Mouse (Mus musculus) urinary bladder, postnatal 36 days (tissue): ENCODE results near the gene Plau.

Source experiments
- DNase-seq, 2 experiments: peaks; one replicate each; pipeline ENCODE4 v3.0.0; 2022; ENCODE audit warnings: low spot score in 2 of 2, mixed read lengths in 1 of 2

Plau gene

DNA sequence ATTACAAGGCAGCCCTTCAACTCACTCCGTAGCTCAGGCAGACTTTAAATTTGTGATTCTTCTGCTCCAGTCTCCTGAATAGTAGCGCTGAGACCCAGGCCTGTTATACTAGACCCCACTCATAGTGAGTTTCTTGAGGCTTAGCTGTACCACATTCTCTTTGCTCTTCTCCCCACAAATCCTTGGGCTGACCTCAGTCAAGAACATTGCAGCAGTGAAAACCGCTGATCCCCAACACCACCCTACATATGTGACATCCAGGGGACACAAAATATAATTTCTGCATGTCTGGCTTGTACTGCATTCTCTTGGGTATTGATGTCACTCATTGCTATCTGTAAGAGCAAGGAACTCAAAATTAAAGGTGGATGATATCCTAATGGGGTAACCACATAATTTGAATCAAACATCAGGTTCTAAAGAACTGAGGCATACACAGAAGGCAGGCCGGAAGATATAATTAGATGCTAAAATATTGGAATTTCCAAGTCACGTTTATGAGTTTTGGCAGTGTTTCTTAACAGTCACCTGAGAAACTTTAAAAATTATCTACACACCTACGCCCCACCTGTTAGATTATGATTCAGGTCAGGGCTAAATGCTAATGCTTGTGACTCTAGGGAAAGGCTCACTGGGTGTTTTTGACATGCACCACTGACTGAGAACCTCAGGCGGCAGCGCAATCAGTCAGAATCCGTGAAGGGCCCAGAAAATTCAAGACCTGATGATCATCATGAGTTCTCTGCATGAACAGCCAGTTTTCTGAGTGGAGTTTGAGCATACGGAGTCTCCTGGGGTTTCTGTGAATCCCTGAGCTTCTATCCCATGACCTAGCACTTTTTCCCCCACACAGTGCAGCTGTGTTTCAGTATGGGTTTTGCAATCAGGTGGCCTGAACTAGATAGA lies 8.5 kb downstream of the Plau start:
- DNase-seq, result no peak

DNA sequence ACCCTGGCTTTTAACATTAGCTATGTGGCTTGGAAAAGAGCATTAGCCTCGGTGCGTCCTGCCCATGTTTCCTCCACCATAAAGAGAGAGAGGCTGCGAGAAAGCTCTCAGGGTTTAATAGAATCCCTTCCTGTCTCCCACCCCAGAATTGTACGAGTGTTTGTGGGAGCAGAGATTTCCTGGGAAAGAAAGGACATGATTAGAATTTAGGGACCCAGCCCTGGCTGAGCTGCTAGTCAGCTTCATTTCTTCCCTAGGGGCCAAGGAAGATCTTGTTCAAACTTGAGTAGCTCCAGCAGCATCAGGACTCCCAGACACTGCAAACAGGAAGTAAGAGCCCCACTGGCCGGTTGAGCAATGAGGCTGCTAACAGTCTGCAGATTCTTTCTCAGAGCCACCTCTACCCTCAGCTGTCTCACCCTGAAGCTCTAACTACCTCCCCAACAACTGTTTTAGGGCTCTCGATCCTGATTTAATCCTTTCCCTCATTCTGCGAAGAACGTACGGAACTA lies 9.2 kb downstream of the Plau start:
- peak in 1 of 2 experiments; percentile 59 for DNase-seq

DNA sequence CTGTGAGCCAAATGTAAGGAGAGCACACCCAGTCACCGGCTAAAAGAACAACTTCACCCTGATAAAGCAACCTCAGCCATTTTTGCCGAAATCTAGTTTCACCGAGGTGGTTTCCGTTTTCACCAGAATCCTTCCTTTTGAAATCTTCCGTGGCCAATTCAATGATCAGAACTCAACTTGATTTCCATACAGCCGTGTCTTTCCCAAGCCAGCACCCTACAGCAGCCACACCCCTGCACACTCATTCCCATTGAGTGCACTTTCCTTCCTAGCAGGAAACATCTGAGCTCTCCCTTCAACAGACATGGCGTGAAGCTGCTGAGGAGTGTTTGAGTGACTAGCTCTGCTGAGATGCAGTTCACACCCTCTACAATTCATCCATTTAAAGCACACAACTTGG lies 9.8 kb downstream of the Plau start:
- DNase-seq, result no peak

DNA sequence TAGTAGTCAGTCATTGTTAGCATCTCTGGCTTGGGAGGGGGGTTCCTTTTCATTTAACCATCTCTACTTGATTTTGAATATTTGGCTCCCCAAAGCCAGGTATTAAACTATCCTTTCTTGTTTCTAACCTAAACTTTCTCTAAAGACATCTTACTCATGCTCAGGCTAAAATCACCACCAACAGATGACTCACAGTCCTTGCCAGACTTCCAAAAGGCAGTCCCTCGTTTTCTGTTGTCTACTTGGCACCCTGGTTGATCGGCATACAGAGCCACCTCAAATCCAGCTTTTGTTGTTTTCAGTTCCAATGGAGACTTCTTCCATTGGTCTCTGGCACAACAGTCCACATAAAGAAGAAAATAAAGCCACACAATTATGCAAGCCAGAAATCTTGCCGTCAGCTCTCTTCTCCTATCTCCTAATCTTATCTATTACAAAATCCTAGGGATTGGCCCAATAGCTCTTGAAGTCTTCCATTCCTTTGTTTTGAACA lies 11.2 kb downstream of the Plau start:
- no peak for DNase-seq

DNA sequence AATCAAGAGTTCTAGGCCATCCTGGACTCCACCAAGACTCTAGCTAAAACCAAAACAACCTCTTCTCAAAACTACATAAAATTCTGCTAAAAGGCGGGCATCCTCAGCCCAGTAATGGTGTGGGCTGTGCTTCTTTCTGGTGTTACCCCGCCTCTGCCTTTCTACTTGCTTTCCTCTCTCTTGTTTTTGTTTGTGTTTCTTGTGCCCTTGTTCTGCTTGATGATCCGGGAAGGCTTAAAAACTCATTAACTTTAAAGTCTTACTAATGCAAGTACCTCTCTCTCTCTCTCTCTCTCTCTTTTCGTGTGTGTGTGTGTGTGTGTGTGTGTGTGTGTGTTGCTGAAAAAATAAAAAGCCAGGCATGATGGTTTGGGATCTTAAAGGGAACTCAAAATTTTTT lies 13.3 kb downstream of the Plau start:
- DNase-seq, result no peak

DNA sequence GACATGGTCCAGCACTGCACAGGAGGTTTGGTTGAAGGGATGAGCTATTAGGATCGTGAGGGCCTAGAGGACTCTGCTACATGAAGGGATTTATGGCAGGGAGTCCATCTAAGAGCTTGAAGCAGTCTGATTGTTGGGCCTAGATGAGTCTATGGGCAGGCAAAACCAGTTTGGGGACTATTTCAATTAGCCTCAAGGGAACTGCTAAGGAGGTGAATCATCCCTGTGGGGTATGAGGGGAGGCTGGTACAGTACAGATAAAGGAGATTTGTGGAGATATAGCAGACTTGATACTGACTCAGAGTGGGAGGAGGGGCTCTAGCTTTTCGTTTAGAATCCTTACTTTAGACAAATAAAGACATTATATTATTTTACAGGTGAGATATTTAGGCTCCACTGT lies 14.0 kb downstream of the Plau start:
- peak in 1 of 2 experiments; percentile 30 for DNase-seq

DNA sequence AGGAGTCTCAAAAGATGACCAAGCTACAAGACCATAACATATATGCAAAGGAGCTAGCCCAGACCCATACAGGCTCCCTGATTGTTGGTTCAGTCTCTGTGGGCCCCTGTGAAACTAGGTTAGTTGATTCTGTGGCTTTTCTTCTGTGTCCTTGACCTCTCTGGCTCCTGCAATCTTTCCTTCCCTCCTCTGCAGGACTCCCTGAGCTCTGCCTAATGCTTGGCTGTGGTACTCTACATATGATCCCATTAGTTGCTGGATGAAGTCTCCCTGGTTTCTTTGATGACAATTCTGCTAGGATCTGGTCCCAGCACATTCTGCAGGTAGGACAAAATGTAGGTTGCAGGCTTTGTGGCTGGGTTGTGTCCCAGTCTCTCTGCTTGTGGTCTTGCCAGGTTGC lies 15.3 kb downstream of the Plau start:
- no peak for DNase-seq

DNA sequence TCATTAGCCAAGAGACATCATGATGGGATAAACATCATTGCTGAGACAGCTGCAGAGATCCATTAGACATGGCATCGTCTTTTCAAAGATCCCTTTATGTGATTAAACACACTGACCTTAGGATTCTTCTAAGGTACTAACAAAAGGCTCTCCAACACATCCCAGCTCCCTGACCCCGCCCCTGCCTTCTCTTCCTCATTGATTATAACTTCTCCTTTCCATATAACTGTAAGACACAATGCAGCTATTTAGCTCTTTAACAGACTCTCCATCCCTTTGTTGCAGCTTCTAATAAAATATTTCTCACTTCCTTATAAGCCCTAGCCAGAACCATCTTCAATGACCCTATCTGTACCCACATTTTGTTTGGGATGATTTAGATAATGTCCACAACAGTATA lies 24.7 kb downstream of the Plau start:
- DNase-seq, result no peak

DNA sequence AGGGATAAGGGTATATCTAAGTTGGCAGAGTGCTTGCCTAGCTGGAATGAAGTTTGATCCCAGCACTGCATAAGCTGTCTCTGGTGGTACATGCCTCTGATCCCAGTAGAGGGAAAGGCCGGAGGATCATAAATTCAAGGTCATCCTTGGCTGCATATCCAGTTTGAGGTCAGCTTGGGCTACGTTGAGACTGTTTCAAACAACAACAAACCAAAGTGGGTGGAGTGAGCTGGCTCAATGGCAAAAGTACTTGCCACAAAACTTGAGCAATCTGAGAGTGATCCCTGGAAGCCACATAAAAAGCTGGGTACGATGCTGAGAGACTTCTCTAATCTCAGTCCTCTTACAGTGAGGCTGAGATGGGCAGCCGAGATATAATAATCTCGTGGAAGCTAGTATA lies 25.1 kb downstream of the Plau start:
- DNase-seq, result peak in 1 of 2 experiments; percentile 53

DNA sequence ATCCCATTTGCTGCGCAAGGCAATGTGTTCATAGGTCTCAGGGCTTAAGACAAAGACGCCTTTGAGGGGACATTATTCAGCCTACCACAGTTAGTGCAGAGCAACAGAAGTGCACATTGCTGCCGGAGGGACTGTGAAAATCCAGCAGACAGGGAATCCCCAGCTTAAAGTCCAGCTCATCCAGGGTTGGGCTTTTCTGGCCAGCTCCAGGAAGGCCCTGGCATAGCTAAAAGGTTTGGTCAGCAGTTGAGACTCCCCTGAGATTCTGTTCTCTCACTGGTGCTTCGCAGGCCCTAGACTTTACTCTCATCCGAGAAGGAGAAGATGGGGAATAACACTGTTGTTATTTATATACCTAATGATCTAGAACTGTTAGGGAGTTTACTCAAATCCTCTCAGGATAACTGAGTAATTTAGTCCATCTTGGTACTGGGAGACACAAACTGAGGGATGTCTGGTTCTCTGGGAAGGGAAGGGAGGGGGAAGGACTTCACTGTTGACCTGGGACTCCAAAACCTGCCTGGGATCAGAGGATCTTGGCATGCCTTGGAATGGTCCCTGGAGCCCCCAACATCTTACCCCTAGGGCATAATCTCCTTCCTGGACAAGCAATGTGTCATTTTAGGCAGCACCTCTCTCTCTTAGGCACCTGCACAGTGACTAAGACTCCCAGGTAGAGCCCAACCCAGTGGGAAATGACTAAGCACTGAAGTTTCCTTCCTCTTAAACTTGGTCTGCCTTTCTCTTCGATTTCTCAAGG lies 27.0 kb downstream of the Plau start:
- DNase-seq, result no peak

DNA sequence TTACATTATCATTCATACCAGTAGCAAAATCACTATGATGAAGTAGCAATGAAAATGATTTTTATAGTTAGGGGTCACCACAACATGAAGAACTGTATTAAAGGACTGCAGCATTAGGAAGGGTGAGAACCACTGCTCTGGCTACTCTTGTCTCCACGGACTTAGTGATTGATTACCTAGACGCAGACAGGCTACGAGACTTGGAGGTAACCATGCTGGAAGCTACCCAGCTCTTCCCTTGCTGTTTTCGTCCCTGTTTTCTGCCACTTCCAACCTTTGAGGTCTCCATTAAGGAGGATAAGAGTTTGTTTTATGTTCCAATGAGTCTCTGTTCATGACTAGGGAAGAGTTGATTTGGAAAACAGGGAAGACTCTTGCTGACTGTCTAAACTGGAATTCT lies 27.7 kb downstream of the Plau start:
- no peak for DNase-seq

DNA sequence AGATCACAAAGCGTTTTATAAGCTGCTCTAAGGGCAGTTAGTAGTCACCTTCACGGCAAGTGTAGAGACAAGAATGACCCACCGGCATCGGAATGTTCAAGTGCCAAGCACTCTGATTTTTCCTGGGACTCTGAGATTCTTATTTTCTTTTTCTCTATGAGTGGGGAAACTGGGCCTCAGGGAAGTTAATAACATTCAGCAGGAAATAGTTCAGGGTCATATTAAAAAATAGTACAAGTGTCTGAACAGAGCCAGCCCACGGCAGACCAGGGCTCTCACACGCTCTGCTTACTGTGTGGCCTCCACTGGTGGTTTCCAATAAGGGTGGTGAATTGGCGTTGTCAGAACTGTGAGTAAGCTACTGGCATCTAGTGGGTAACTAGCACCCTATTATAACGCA lies 29.1 kb downstream of the Plau start:
- no peak for DNase-seq

DNA sequence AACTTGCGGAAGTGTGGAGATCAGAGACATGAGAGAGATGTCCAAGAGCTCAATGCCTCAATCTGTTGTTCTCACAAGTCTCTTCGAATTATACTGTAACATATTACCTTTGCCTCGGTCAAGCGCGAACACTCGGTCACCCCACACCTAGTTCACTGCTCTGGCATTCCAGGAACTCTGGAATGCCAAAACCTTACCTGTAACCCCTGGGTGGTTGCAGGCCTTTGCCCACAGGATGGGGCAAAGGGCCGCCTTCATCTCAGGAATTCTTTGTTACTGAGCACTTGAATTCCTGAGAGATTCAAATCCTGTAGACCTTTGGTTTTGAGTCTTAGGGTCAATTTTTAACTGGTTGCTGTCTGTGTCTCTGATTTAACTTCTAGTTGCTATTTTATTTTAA lies 29.9 kb downstream of the Plau start:
- no peak for DNase-seq

DNA sequence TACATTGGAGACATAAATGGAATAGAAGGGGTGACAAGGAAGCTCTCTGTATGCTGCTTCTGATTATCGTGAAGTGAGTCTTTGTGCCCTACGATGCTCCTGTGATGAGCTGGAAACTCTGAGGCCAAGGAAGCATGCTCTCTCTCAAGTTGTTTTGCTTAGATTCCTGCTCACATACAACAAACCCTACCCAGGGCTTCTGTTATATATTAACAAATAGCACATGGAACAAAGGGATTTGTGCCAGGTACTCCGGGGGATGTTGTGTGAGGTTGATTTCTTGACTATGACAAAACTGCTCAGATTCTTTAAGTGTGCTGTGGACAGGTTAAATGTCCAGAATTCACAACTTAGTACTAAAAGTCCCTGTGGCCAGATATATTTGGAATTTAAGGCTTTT lies 33.6 kb downstream of the Plau start:
- no peak for DNase-seq

DNA sequence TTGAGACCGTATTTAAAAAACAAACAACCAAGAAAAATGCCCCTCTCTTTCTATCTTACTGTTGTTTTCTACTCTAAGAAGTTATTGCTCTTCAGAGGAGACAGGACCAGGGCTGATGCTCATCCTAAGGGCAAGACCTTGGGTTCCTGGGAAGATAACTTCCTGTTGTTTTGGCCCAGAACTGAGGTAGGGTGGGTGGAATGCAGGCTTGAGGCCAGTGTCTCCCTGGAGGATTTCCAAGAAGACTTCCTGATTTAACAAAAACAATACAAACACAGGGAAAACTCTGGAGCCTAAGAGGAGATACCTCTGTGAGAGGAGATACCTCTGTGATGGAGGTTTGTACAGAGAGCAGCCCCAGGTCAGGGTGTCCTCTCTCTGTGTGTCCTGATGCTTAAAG lies 35.0 kb downstream of the Plau start:
- DNase-seq, result peak in 1 of 2 experiments; percentile 42

DNA sequence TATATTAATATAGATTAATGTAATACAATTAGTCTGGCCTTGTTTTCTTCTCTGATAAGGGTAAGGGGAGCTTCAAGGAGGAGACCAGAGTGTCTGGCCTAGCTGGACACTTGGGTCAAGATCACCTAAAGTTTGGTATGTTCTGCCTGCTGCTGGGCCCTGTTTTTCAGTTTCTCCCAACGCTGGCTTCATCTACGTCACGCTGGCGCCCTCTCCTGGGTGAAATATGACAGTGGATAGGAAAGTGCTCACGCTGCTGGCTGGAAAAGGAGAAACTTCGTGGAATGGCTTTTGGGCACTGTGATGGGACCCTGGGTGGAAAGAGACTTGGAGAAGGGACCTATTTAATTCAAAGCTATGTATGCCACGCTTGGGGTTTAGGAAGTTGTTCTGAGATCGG lies 36.8 kb downstream of the Plau start:
- DNase-seq, result peak; percentile 84 to 88

DNA sequence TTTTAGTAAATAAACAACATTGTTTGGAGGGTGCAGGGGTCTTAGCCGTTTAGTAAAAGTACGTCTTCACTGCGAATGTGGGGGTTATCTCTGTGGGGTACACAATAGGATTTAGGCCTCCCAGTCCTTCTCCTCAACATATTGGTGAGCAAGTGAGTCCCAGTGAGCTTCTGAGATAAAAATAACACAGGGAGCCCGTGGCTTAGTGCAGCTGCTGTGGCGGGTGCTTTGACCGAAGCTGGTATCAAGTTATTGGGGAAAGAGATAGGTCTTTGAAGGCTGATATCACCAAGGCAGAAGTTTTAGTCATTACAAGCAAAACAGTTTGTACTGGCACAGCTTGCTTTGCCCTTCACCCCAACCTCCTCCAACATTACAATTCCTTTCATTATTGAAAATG lies 37.5 kb downstream of the Plau start:
- DNase-seq, result no peak

DNA sequence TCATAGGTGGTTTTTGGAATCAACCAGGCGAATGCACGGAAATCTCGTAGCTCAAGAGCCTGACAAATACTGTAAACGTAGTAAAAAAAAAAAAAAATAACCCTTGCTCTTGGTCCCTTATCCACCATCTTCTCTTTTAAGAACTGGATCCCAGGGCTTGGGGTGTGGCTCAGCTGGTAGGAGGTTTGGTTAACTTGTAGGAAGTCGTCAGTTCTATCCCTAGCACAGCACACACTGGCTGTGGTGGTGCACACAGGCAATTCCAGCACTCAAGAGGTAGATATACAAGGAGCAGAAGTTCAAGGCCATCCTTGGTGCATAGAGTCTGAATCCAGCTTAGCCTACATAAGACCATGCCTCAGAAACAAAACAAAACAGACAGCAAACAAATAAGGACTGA lies 48.2 kb downstream of the Plau start:
- no peak for DNase-seq

DNA sequence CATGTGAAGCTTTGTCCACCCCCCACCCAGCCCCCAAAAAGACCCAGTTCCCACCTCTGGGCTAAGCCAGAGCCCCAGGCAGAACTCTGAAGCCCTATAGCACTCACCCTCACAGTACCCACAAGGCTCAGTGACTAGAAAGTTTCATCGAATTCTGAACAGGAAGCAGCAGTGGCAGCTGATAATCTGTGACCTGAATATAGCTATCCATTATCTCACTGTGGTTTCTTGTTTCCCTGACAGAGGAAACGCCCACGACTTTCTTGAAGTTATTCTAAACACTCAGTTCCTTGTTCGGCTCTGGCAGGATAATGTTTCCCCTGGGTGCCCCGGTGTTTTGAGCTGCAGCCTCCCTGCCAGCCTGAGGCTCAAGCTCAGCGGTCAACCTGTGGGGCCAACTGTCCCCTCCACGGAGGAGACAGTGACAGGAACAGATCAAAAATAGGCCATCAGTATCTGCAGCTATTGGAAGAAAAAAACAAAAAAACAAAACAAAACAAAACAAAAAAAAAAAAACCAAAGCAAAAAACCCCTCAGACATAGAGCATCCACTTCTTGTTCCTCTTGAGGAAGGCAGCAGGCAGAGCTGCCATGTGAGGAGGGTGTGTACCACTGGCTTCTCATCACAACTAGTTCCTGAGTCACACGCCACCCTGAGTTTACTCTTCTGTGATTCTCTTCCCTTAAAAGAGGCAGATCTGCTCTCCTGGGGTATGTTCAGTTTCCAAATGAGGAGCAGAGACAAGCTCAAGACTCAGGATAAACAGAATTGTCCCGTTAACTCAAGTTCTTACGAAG lies 48.8 kb downstream of the Plau start:
- peak in 1 of 2 experiments; percentile 12 for DNase-seq

DNA sequence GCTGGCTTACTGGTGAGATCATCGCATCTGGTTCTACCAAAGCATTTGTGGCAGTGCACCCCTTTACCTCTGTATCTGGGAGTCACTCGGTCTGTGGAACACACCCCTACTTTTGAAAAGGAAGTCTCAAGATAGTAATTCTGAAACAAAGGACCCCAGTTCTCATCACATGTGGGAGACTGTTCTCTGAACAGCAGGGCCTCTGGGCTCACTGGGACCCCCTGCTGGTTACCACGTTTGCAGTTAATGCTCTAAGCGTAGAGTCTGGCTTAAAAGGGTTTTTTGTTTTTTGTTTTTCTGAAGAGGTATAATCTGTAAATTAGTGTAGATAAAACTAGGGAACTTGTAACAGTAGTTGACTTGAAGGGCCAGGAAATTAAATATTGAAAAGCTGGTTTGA lies 49.8 kb downstream of the Plau start:
- peak in 1 of 2 experiments; percentile 20 for DNase-seq

DNA sequence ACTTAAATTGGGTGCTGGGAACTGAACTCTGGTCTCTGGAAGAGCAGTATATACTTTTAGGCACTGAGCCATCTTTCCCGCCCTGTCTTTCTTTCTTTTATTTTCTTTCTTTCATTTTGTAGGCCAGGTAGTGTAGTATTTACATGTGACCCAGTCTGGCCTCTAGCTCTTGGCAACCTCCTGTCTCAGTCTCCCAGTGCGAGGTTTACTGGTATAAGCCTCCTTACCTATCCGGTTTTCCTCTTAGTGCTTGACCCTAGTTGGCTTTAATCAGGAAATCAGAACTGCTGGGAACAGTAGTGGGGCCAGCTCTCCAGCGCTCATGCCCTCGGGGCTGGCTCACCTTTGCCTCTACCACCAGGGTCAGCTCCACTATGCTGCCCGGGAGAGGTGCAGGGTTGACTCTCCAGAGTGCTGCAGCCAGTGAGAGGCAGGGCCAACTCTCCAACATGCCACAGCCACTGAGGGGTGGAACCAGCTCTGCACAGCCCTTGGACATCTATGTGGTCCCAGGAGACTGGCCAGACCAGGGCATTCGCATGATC lies 51.2 kb downstream of the Plau start:
- DNase-seq, result no peak
